Comparison of ENCODE assay signal across 25 mouse cellular contexts in genomic region chr8:47389430-47389829, GRCm38 (mm10).
"Had no signal": no experiment of that assay in that cellular context is flagged by ENCODE, and none has a peak within 500 bp of the region (broad histone marks: within the 10 kb centered on the region; RNA-seq: fewer than 3 reads in every experiment).

No protein-coding gene starts in this region.

- ATAC-seq: liver, embryonic 12.5 days had no signal

- H3K27me3 ChIP-seq: limb, embryonic 13.5 days; liver, embryonic 12.5 days; liver, embryonic 15.5 days; lung, embryonic 15.5 days; megakaryocyte, embryonic 14.5 days; neural tube, embryonic 12.5 days; neural tube, embryonic 15.5 days had no signal

- H3K9me3 ChIP-seq: limb, embryonic 10.5 days; limb, embryonic 13.5 days; liver, embryonic 15.5 days; lung, embryonic 15.5 days; midbrain, embryonic 10.5 days; neural tube, embryonic 12.5 days; neural tube, embryonic 15.5 days had no signal

- H3K36me3 ChIP-seq: limb, embryonic 10.5 days; limb, embryonic 13.5 days; liver, embryonic 12.5 days; liver, embryonic 15.5 days; lung, embryonic 15.5 days; midbrain, embryonic 10.5 days; neural tube, embryonic 12.5 days; neural tube, embryonic 15.5 days had no signal

- H3K4me1 ChIP-seq: limb, embryonic 13.5 days; liver, embryonic 12.5 days; liver, embryonic 15.5 days; megakaryocyte, embryonic 14.5 days; midbrain, embryonic 10.5 days; neural tube, embryonic 12.5 days had no signal

- H3K27ac ChIP-seq: kidney, postnatal 0 days; layer of hippocampus, adult 2 months; limb, embryonic 10.5 days; limb, embryonic 13.5 days; liver, embryonic 12.5 days; liver, embryonic 15.5 days; lung, embryonic 15.5 days; midbrain, embryonic 10.5 days; neural tube, embryonic 12.5 days; neural tube, embryonic 15.5 days; stomach, postnatal 0 days had no signal

- H3K4me3 ChIP-seq: layer of hippocampus, adult 2 months; limb, embryonic 10.5 days; limb, embryonic 13.5 days; liver, embryonic 12.5 days; liver, embryonic 15.5 days; lung, embryonic 15.5 days; megakaryocyte, embryonic 14.5 days; midbrain, embryonic 10.5 days; neural tube, embryonic 12.5 days; neural tube, embryonic 15.5 days had no signal

- H3K9ac ChIP-seq: limb, embryonic 13.5 days; liver, embryonic 12.5 days; liver, embryonic 15.5 days; lung, embryonic 15.5 days; neural tube, embryonic 12.5 days; neural tube, embryonic 15.5 days had no signal

- DNase-seq: kidney, adult 8-10 months; layer of hippocampus, adult 9-11 months; liver; lung, adult 18-20 months; lung, postnatal 10 days; lung, postnatal 36 days; midbrain, embryonic 14.5 days; right cerebral cortex, adult 18-20 months; right cerebral cortex, postnatal 14 days; right cerebral cortex, postnatal 4 days; thymus, adult 2 months; thymus, postnatal 14 days; thymus, postnatal 4 days had no signal

- H3K4me2 ChIP-seq: limb, embryonic 13.5 days; liver, embryonic 12.5 days; liver, embryonic 15.5 days; lung, embryonic 15.5 days; neural tube, embryonic 12.5 days; neural tube, embryonic 15.5 days had no signal
